Mouse (Mus musculus): Measurements from ENCODE around the gene Rnaseh1. TPM values are rescaled to one million over a fixed set of nuclear protein-coding genes. Genes with fewer than 3 reads are reported as not detected.

Rnaseh1 gene
- polyA plus RNA-seq, 2 experiments, result 26.5 to 31.9 TPM

DNA sequence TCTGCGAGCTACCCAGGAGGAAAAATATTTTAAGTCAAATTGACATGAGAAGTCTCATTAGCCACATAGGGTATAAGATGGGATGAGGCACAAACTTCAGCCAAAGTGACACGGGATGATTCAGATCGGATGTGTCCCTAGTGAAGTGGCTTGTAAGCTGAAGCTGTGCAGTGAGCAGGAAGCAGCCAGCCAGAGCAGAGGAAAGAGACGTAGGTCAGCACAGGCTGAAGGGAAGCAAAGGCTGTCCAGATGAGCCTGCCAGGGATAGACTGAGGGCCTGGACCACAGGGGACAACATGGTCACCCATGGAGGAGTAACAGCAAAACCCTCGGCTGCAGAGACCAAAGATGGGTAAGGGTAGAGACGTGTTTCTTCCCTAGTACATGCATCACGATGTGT, 35.0 kb upstream of the Rnaseh1 start:
- Histone ChIP-seq H3K4me1 (ENCODE audit: control insufficient read depth, insufficient read depth, low read length) (no peaks in the 10 kb centered on the region), H3K9ac (ENCODE audit: low read depth, low read length, severe bottlenecking) (no peak overlapping the region), H3K4me3 (replicated peaks; ENCODE audit: low read length) (no peak overlapping the region), H3K27ac (replicated peaks; ENCODE audit: low read depth, low read length) (no peak overlapping the region), H3K9me3 (ENCODE audit: control insufficient read depth, low read length) (no peaks in the 10 kb centered on the region), H3K36me3 (ENCODE audit: control insufficient read depth, insufficient read depth, low read length) (no peaks in the 10 kb centered on the region), H3K27me3 (ENCODE audit: control insufficient read depth, insufficient read depth, low read length) (no peaks in the 10 kb centered on the region), H3K4me2 (replicated peaks; ENCODE audit: low read depth, low read length, severe bottlenecking) (no peak overlapping the region)
- ATAC-seq (ENCODE audit: low FRiP score, low read depth) (no peak), DNase-seq (ENCODE audit: low spot score) (no peak)
- no peak for TF ChIP-seq POLR2A (IDR thresholded peaks at IDR 0.05; ENCODE audit: borderline replicate concordance, extremely low read depth, insufficient read depth, insufficient read length)
- 74% methylated on average over 7 of the region's 7 CpGs for WGBS

DNA sequence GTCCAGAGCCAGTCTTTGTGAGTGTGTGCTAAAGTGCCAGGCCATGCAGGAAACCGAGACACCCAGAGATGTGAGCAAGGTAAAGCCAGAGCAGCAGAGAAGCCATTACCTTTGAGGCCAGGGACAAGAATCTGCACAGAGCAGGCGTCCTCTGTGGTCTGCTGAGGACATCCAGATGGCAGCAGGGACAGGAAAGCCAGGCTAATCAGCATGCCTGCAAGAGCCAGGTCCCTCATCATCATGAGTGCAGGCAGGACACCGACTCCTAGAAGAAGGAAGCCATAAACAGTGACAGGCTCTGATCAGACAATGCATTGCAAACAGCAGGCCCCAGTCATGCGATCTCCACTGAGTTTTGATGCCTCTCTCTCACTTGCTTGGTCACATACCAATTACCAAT, 32.1 kb upstream of the Rnaseh1 start:
- TF ChIP-seq POLR2A (IDR thresholded peaks at IDR 0.05; ENCODE audit: borderline replicate concordance, extremely low read depth, insufficient read depth, insufficient read length), result no peak
- Histone ChIP-seq H3K27me3 (ENCODE audit: control insufficient read depth, insufficient read depth, low read length) (no peaks in the 10 kb centered on the region), H3K27ac (replicated peaks; ENCODE audit: low read depth, low read length) (no peak overlapping the region), H3K4me3 (replicated peaks; ENCODE audit: low read length) (no peak overlapping the region), H3K4me1 (ENCODE audit: control insufficient read depth, insufficient read depth, low read length) (no peaks in the 10 kb centered on the region), H3K9ac (ENCODE audit: low read depth, low read length, severe bottlenecking) (no peak overlapping the region), H3K9me3 (ENCODE audit: control insufficient read depth, low read length) (no peaks in the 10 kb centered on the region), H3K36me3 (ENCODE audit: control insufficient read depth, insufficient read depth, low read length) (no peaks in the 10 kb centered on the region), H3K4me2 (replicated peaks; ENCODE audit: low read depth, low read length, severe bottlenecking) (no peak overlapping the region)
- DNase-seq (ENCODE audit: low spot score) (no peak), ATAC-seq (ENCODE audit: low FRiP score, low read depth) (no peak)
- 40% methylated on average over 4 of the region's 4 CpGs for WGBS

DNA sequence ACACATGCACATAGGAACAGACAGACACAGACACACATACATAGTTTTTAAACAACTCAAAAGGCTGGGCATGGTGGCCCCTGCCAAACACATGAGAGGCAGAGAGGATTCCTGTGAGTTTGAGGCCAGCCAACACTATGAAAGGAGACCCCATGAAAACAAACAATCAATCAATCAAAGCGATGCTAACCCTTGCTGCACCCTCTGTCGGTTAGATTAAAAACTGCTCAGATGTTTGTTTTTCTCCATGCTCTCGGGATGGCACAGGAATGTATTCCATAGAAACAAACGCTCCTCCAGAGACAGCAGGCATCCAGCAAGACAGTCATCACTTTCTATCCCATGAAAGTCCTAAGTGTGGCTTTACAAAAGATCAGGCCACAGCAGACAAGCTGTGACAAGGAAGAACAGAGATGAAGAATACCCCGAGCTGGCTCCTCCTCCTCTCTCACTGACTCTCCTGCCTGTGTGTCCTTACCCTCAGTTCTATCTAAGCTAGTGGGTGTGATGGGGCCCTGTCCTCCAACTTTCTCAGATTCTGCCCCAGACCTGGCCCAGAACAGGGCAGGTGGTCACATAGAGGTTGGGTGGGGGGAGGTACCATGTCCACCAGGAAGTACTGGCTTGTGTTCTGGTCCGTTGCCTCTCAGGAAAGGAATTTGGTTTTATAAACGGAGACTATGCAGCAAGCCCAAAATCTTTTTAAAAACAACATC, 27.8 kb upstream of the Rnaseh1 start:
- ATAC-seq (ENCODE audit: low FRiP score, low read depth), result no peak
- H3K9me3 ChIP-seq (ENCODE audit: control insufficient read depth, low read length), result no peaks in the 10 kb centered on the region
- 34% methylated on average over 7 of the region's 7 CpGs for WGBS
- H3K4me1 ChIP-seq (ENCODE audit: control insufficient read depth, insufficient read depth, low read length), result no peaks in the 10 kb centered on the region
- H3K4me3 ChIP-seq (replicated peaks; ENCODE audit: low read length), result no peak overlapping the region
- no peak for TF ChIP-seq POLR2A (IDR thresholded peaks at IDR 0.05; ENCODE audit: borderline replicate concordance, extremely low read depth, insufficient read depth, insufficient read length)
- no peak overlapping the region for H3K9ac ChIP-seq (ENCODE audit: low read depth, low read length, severe bottlenecking)
- H3K36me3 ChIP-seq (ENCODE audit: control insufficient read depth, insufficient read depth, low read length), result no peaks in the 10 kb centered on the region
- H3K27me3 ChIP-seq (ENCODE audit: control insufficient read depth, insufficient read depth, low read length), result no peaks in the 10 kb centered on the region
- H3K27ac ChIP-seq (replicated peaks; ENCODE audit: low read depth, low read length), result no peak overlapping the region
- no peak for DNase-seq (ENCODE audit: low spot score)
- H3K4me2 ChIP-seq (replicated peaks; ENCODE audit: low read depth, low read length, severe bottlenecking), result no peak overlapping the region

DNA sequence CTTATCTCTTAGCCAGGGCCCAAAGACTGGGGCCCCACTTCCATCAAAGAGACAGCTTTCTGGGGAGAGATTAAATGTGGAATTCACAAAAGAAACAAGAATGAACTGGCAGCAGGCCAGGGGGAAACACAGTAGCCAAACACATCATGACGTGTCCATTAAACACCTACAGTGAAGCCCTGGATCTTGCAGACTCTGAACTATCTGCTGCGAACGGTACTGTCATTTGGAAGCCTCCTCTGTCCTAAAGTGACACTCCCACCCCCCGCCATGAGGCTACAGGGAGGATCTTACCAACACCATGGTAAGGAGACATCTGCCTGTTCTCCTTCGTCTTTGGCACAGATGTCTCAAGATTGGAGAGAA, 27.3 kb upstream of the Rnaseh1 start:
- no peaks in the 10 kb centered on the region for H3K9me3 ChIP-seq (ENCODE audit: control insufficient read depth, low read length)
- no peak overlapping the region for H3K9ac ChIP-seq (ENCODE audit: low read depth, low read length, severe bottlenecking)
- ATAC-seq (ENCODE audit: low FRiP score, low read depth), result no peak
- H3K4me1 ChIP-seq (ENCODE audit: control insufficient read depth, insufficient read depth, low read length), result no peaks in the 10 kb centered on the region
- H3K27ac ChIP-seq (replicated peaks; ENCODE audit: low read depth, low read length), result no peak overlapping the region
- no peak overlapping the region for H3K4me2 ChIP-seq (replicated peaks; ENCODE audit: low read depth, low read length, severe bottlenecking)
- TF ChIP-seq POLR2A (IDR thresholded peaks at IDR 0.05; ENCODE audit: borderline replicate concordance, extremely low read depth, insufficient read depth, insufficient read length), result no peak
- H3K36me3 ChIP-seq (ENCODE audit: control insufficient read depth, insufficient read depth, low read length), result no peaks in the 10 kb centered on the region
- whole genome bisulfite sequencing, result 58% methylated on average over 5 of the region's 5 CpGs
- H3K27me3 ChIP-seq (ENCODE audit: control insufficient read depth, insufficient read depth, low read length), result no peaks in the 10 kb centered on the region
- no peak for DNase-seq (ENCODE audit: low spot score)
- no peak overlapping the region for H3K4me3 ChIP-seq (replicated peaks; ENCODE audit: low read length)

DNA sequence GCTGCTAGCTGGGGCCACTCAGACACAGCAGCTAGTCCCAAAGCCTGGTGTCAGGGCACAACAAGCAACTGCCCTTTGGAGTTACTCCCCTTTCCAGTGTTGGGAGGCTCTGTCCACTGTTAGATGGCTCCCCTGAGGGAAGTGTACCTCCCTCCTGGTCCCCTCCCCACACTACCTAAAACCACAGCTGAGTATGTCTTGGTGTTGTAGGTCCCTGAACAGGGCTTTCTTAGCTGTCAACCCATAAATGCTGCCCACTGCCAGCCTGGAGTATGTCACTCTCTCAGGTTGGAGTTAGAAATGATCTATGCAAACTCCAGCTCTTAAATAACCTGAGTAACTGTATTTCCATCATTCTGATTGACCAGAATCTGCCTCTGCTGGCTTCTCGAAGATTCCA, 26.8 kb upstream of the Rnaseh1 start:
- Histone ChIP-seq H3K4me2 (replicated peaks; ENCODE audit: low read depth, low read length, severe bottlenecking) (no peak overlapping the region), H3K9ac (ENCODE audit: low read depth, low read length, severe bottlenecking) (no peak overlapping the region), H3K4me1 (ENCODE audit: control insufficient read depth, insufficient read depth, low read length) (no peaks in the 10 kb centered on the region), H3K27me3 (ENCODE audit: control insufficient read depth, insufficient read depth, low read length) (no peaks in the 10 kb centered on the region), H3K27ac (replicated peaks; ENCODE audit: low read depth, low read length) (no peak overlapping the region), H3K9me3 (ENCODE audit: control insufficient read depth, low read length) (no peaks in the 10 kb centered on the region), H3K36me3 (ENCODE audit: control insufficient read depth, insufficient read depth, low read length) (no peaks in the 10 kb centered on the region), H3K4me3 (replicated peaks; ENCODE audit: low read length) (no peak overlapping the region)
- TF ChIP-seq POLR2A (IDR thresholded peaks at IDR 0.05; ENCODE audit: borderline replicate concordance, extremely low read depth, insufficient read depth, insufficient read length), result no peak
- DNase-seq (ENCODE audit: low spot score) (no peak), ATAC-seq (ENCODE audit: low FRiP score, low read depth) (no peak)
- WGBS, result 77% methylated on average over 1 of the region's 1 CpGs

Data from limb, embryonic 14.5 days (tissue).